Mouse (Mus musculus) forebrain, embryonic 11.5 days (tissue): ENCODE measurements around the gene Sec24a. TPM values are rescaled to one million over a fixed set of nuclear protein-coding genes. Genes with fewer than 3 reads are reported as not detected.
"Not testable (repeated sequence)": the region's sequence is repeated elsewhere in the genome, so short reads cannot be mapped to it uniquely, and the experiment has no call there.

Experiments
- ATAC-seq: fragments of 200-750 bp; cut with Nextera tagmentation; replicated peaks from 2 replicates; pipeline ENCODE4 v1.8.0; 2017; ENCODE audit warnings: moderate TSS enrichment; ENCODE audit not compliant: low FRiP score
- DNase-seq: peaks from one replicate; pipeline ENCODE4 v3.0.0-alpha.2; 2017; ENCODE audit warnings: low spot score
- H3K27ac ChIP-seq: fragments of 300-500 bp; sonication (generic); 2 replicates; pipeline ENCODE4 v1.5.1; 2014; ENCODE audit warnings: low read depth, low read length
- H3K27me3 ChIP-seq: fragments of 300-500 bp; sonication (generic); 2 replicates; pipeline ENCODE4 v1.6.1; 2014; ENCODE audit warnings: mild to moderate bottlenecking, low read length, mixed read lengths; ENCODE audit not compliant: control insufficient read depth, insufficient read depth
- H3K36me3 ChIP-seq: fragments of 300-500 bp; sonication (generic); 2 replicates; pipeline ENCODE4 v1.6.1; 2014; ENCODE audit warnings: mild to moderate bottlenecking, low read length, moderate library complexity, mixed read lengths; ENCODE audit not compliant: control insufficient read depth, insufficient read depth
- H3K4me1 ChIP-seq: fragments of 300-500 bp; sonication (generic); replicated peaks from 2 replicates; pipeline ENCODE4 v1.6.1; 2014; ENCODE audit warnings: low read length, mixed read lengths; ENCODE audit not compliant: control insufficient read depth, insufficient read depth
- H3K4me2 ChIP-seq: fragments of 300-500 bp; sonication (generic); 2 replicates; pipeline ENCODE4 v1.6.1; 2014; ENCODE audit warnings: low read depth, mild to moderate bottlenecking, low read length, moderate library complexity, mixed read lengths; ENCODE audit not compliant: severe bottlenecking
- H3K4me3 ChIP-seq: fragments of 300-500 bp; sonication (generic); 2 replicates; pipeline ENCODE4 v1.5.1; 2014; ENCODE audit warnings: low read depth, low read length
- H3K9ac ChIP-seq: fragments of 300-500 bp; sonication (generic); 2 replicates; pipeline ENCODE4 v1.6.1; 2014; ENCODE audit warnings: low read length
- H3K9me3 ChIP-seq: fragments of 300-500 bp; sonication (generic); 2 replicates; pipeline ENCODE4 v1.6.1; 2016; ENCODE audit warnings: low read length, mixed read lengths; ENCODE audit not compliant: control insufficient read depth
- WGBS: fragments of 180-500 bp; shearing (Covaris S2); extraction: QIAGEN DNeasy Blood & Tissue Kit; methylation state at CpG from one replicate; pipeline ENCODE4 v1.1.7; 2014; 5-methylcytosine and 5-hydroxymethylcytosine counted together
- polyA plus RNA-seq: library from polyadenylated mRNA; unstranded; fragments of >200 nt; fragmentation: Nextera tagmentation; extraction: Ambion mirVana; gene quantifications from 2 replicates; pipeline ENCODE4 v1.2.1, GENCODE M21; 2014

Sec24a gene
- polyA plus RNA-seq, 1 experiment from 2014 or later: 18.5 TPM

DNA sequence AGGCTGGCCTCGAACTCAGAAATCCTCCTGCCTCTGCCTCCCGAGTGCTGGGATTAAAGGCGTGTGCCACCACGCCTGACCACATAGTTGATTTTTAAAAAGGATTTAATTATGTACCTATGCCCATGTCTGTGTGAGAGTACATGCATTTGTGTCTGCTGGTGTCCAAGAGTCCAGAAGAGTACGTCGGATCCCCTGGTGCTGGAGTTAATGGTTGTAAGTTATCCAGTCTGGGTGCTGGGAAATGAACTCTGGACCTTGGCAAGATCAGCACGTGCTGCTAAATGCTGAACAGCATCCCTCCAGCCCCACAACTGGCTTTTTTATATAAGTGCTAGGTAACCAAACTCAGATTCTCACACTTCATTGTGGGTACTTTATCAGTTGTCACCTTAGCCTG lies 92.6 kb downstream of the Sec24a start:
- DNase-seq (no peak), ATAC-seq (no peak)
- Histone ChIP-seq H3K27me3 (no peaks in the 10 kb centered on the region), H3K36me3 (no peaks in the 10 kb centered on the region), H3K9me3 (no peaks in the 10 kb centered on the region), H3K4me2 (no peak overlapping the region), H3K4me3 (no peak overlapping the region), H3K4me1 (no peaks in the 10 kb centered on the region), H3K9ac (no peak overlapping the region), H3K27ac (no peak overlapping the region)
- 86% methylated on average over 7 of the region's 7 CpGs for WGBS

DNA sequence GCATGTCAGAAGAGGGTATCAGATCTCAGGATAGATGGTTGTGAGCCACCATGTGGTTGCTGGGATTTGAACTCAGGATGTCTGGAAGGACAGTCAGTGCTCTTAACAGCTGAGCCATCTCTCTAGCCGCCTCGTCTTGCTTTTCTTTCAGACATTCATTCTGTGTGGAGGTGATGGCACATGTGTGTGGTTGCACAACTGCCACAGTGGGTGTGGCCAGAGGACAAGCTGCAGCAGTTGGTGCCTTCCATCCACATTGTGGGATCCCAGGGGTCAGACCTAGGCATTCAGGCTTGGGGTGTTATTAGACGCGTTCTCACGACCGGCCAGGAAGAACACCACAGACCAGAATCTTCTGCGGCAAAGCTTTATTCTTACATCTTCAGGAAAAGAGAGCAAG lies 98.7 kb downstream of the Sec24a start:
- H3K27ac ChIP-seq, H3K27me3 ChIP-seq, ATAC-seq, H3K9me3 ChIP-seq, H3K9ac ChIP-seq, H3K36me3 ChIP-seq, H3K4me2 ChIP-seq, H3K4me3 ChIP-seq, H3K4me1 ChIP-seq, DNase-seq: not testable (repeated sequence)
- 94% methylated on average over 7 of the region's 7 CpGs for WGBS

DNA sequence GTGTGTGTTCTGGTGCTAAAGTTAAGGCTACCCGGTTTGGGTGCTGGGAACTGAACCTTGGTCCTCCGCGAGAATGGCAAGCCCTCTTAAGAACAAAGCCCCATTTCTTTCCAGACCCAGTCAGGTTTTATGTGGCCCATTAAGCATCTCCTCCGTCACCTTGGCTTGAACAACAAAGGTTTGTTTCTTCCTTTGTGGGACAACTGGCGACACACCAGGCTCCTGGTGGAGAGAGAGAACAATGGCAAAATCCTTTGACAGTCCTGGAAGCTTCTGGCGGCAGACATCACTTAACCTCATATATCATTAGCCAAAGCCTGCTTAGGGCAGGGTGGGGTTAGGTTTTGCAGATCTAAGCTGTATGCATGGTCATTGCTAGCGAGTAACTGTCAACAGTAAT lies 100.8 kb downstream of the Sec24a start:
- H3K4me3 ChIP-seq: no peak overlapping the region
- H3K27ac ChIP-seq: no peak overlapping the region

DNA sequence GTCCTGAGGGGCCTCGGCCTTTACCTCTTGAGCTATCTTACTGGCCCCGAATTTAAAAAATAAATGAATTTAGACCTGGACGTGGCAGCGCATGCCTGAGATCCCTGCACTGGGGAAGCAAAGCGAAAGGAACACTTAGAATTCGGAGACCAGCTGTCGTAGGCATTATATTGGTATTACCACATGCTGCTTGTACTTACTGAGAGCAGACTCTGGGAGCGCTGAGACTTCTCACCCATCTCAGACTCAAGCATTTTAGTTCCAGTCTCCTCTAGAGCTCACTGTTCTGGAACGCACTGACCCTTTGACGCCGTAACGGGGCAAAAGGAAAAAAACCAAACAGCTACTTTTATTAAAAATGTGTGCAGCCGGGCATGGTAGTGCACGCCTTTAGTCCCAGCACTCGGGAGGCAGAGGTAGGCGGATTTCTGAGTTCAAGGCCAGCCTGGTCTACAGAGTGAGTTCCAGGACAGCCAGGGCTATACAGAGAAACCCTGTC lies 101.5 kb downstream of the Sec24a start:
- no peak for DNase-seq
- H3K4me3 ChIP-seq: no peak overlapping the region
- no peak overlapping the region for H3K9ac ChIP-seq
- no peaks in the 10 kb centered on the region for H3K36me3 ChIP-seq
- H3K4me1 ChIP-seq: no peaks in the 10 kb centered on the region
- 83% methylated on average over 16 of the region's 16 CpGs for WGBS
- no peaks in the 10 kb centered on the region for H3K27me3 ChIP-seq
- ATAC-seq: no peak
- no peak overlapping the region for H3K4me2 ChIP-seq
- H3K27ac ChIP-seq: no peak overlapping the region
- no peaks in the 10 kb centered on the region for H3K9me3 ChIP-seq

More for the DNA sequence above, 100.8 kb downstream of the Sec24a start:
- Histone ChIP-seq H3K9me3 (no peaks in the 10 kb centered on the region), H3K9ac (no peak overlapping the region), H3K4me2 (no peak overlapping the region), H3K4me1 (no peaks in the 10 kb centered on the region), H3K27me3 (no peaks in the 10 kb centered on the region), H3K36me3 (no peaks in the 10 kb centered on the region)
- DNase-seq (no peak), ATAC-seq (no peak)
- WGBS: 76% methylated on average over 7 of the region's 7 CpGs

DNA sequence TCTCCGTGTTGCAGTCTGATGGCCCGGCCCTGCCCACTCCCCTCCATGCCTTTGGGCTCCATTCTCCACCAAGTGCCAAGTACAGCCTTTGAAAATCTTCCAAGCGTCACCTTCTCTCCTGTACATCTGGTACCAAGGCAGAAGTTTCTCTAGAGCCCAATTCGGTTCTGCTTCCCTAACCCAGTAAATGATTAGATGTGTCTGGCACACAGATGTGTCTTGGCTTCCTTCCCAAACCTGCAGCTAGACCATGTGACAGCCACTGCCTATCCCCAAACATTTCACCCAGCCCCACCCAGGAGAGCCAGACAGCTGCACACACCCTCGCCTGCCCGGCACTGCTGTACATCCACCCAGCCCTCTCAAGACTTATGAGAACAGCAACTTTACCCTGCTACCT lies 104.7 kb downstream of the Sec24a start:
- no peaks in the 10 kb centered on the region for H3K9me3 ChIP-seq
- 83% methylated on average over 6 of the region's 6 CpGs for WGBS
- DNase-seq (no peak), ATAC-seq (no peak)
- H3K4me1 ChIP-seq: no peaks in the 10 kb centered on the region
- no peak overlapping the region for H3K27ac ChIP-seq
- no peak overlapping the region for H3K4me3 ChIP-seq
- H3K36me3 ChIP-seq: no peaks in the 10 kb centered on the region
- H3K4me2 ChIP-seq: no peak overlapping the region
- no peaks in the 10 kb centered on the region for H3K27me3 ChIP-seq
- H3K9ac ChIP-seq: no peak overlapping the region

DNA sequence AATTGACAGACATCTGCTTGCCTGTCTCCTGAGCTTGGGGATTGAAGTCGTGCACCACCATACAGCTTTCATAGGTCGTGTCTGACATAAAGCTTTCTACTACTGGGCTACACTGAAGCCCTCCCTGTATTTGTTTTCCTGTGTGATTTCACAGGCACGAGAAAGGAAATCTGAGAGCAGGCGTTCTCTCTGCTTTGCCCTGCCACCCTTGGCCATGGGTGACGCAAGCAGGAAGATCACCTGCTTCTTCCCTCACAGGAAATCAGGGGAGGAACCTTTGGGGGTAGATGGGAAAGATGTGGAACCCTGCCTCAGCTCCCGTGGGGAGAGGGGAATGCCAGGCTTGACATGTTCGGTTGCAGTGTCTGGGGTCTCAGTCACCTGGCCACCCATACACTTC lies 105.1 kb downstream of the Sec24a start:
- 73% methylated on average over 7 of the region's 7 CpGs for WGBS
- ATAC-seq: no peak
- no peak for DNase-seq
- Histone ChIP-seq H3K4me2 (no peak overlapping the region), H3K4me3 (no peak overlapping the region), H3K9ac (no peak overlapping the region), H3K27ac (no peak overlapping the region), H3K4me1 (no peaks in the 10 kb centered on the region), H3K27me3 (no peaks in the 10 kb centered on the region), H3K36me3 (no peaks in the 10 kb centered on the region), H3K9me3 (no peaks in the 10 kb centered on the region)

DNA sequence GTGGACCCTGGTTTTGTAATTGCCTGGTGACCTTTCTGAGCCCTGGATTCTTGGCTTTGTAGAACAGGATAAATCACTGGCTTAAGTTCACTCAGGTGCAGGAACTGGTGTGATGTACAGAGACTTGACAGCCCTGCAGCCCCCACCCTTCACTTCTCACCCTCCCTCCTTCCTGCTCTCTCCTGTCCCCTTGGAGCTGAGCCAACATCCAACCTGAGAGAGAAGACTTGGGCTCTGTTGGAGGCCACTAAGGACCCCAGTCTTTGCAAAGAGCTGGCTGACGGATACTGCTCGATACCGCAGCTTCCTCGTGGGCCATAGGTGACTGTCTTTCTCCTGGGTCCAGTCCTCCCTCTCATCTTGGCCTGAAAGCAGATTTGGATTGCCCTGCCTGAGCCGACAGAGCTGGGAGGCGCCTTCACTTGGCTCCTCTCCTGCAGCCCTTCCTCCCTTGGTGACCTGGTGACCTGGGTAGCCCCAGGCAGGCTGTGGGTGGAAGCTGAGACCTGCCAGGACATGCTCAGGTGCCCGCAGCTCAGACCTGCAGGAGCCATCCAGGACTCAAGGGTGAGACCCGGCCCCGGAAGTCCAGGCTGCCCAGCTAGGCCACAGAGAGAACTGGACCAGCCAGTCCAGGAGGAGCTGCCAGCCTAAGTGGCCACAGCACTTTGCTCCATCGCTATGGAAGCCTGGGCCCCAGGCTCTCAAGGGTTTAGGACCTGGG lies 106.5 kb downstream of the Sec24a start:
- whole genome bisulfite sequencing: 82% methylated on average over 10 of the region's 10 CpGs
- H3K4me2 ChIP-seq: no peak overlapping the region
- ATAC-seq (no peak), DNase-seq (no peak)
- no peak overlapping the region for H3K4me3 ChIP-seq
- no peak overlapping the region for H3K9ac ChIP-seq
- H3K36me3 ChIP-seq: no peaks in the 10 kb centered on the region
- H3K27ac ChIP-seq: no peak overlapping the region
- no peaks in the 10 kb centered on the region for H3K9me3 ChIP-seq
- H3K4me1 ChIP-seq: no peaks in the 10 kb centered on the region
- H3K27me3 ChIP-seq: no peaks in the 10 kb centered on the region

DNA sequence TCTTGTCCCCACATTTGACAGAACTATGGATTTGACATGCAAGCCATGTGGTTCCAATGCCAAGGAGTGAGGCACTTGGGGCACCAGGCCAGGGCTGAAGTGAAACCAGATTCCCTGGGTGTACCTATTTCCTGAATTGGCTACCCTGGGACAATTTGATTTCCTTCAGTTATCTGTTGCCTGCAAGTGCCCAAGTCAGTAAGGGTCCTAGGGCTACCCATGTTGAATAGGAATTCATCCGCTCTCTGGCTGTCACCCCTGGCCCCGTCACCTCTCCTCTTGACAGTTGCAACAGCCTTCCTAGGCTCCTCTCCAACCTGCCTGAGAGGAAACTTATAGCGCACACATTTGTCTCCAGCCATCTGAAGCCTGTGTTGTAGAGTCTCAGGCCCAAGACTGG lies 108.5 kb downstream of the Sec24a start:
- ATAC-seq (no peak), DNase-seq (no peak)

DNA sequence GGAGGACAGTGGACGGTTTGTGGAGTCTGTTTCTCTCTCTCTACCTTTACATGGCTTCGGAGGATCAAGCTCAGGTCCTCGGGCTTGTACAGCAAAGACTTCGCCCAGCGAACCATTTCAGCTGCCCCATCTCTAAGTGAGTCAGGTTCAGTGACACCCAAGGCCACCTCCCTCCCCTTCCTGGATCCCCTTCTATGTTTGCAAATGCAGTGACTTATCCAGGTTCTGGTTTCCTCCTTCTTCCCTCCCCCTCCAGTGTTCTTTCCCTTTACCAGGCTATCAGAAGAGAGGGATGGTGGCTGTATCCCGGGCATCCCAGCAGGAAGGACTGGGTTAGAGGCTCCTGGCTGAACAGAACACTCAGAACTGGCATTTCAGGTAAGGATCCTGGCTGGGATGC lies 109.7 kb downstream of the Sec24a start:
- DNase-seq: no peak
- H3K27me3 ChIP-seq: peaks cover 7% of the 10 kb centered on the region; the same call in 1 of the 2 replicates
- H3K27ac ChIP-seq: no peak overlapping the region
- peaks cover 20% of the 10 kb centered on the region; the same call in 1 of the 2 replicates for H3K4me1 ChIP-seq
- no peak overlapping the region for H3K9ac ChIP-seq
- no peaks in the 10 kb centered on the region for H3K9me3 ChIP-seq
- no peak overlapping the region for H3K4me2 ChIP-seq
- H3K36me3 ChIP-seq: no peaks in the 10 kb centered on the region
- no peak for ATAC-seq
- no peak overlapping the region for H3K4me3 ChIP-seq
- WGBS: 84% methylated on average over 6 of the region's 6 CpGs

More for the DNA sequence above, 108.5 kb downstream of the Sec24a start:
- Histone ChIP-seq H3K4me2 (no peak overlapping the region), H3K36me3 (no peaks in the 10 kb centered on the region), H3K4me3 (no peak overlapping the region), H3K27ac (no peak overlapping the region), H3K9ac (no peak overlapping the region), H3K9me3 (no peaks in the 10 kb centered on the region), H3K27me3 (peaks cover 4% of the 10 kb centered on the region; the same call in 1 of the 2 replicates), H3K4me1 (peaks cover 8% of the 10 kb centered on the region; the same call in 1 of the 2 replicates)
- WGBS: 93% methylated on average over 3 of the region's 3 CpGs
